Mouse (Mus musculus) cerebellum, adult 18-20 months (tissue): ENCODE measurements at regions not wholly inside any gene's neighbourhood (a gene's known extent, or its start where the extent isn't known, plus 50 kb on each side); places are given as distances from the start of the nearest gene placed in this dataset.

ENCODE experiments used
- DNase-seq, 2 experiments: peaks; one replicate each; pipeline ENCODE4 v3.0.0; 2021

- DNase-seq, result peak; percentile 44 to 47
These were observed 557.3 kb downstream of the Ptprc start for GRCm38 (mm10) chr1:137618231-137618630.

GRCm38 (mm10) chr1:137617513-137617912 is 558.0 kb downstream of the Ptprc start:
- DNase-seq, result peak; percentile 8 to 14

- no peak for DNase-seq
These were observed 568.8 kb downstream of the Ptprc start for GRCm38 (mm10) chr1:137606716-137607115.

- DNase-seq, result no peak
These were observed 569.4 kb downstream of the Ptprc start for GRCm38 (mm10) chr1:137605890-137606663.

GRCm38 (mm10) chr1:137593732-137594131 is 581.8 kb downstream of the Ptprc start:
- DNase-seq, result no peak

- no peak for DNase-seq
These were observed 583.6 kb downstream of the Ptprc start for GRCm38 (mm10) chr1:137591891-137592290.

GRCm38 (mm10) chr1:137591295-137591694 is 584.2 kb downstream of the Ptprc start:
- peak; percentile 66 to 77 for DNase-seq

GRCm38 (mm10) chr1:137588304-137589300 is 586.9 kb downstream of the Ptprc start:
- peak; percentile 74 to 78 for DNase-seq

GRCm38 (mm10) chr1:137587481-137588228 is 587.9 kb downstream of the Ptprc start:
- peak; percentile 13 to 24 for DNase-seq

- DNase-seq, result peak in 1 of 2 experiments; percentile 16
These were observed 590.8 kb downstream of the Ptprc start for GRCm38 (mm10) chr1:137584696-137585095.

GRCm38 (mm10) chr1:137584104-137584675 is 591.3 kb downstream of the Ptprc start:
- no peak for DNase-seq

GRCm38 (mm10) chr1:137577639-137578038 is 597.9 kb downstream of the Ptprc start:
- DNase-seq, result no peak

- no peak for DNase-seq
These were observed 599.3 kb downstream of the Ptprc start for GRCm38 (mm10) chr1:137576174-137576573.

GRCm38 (mm10) chr1:137575380-137575779 is 600.1 kb downstream of the Ptprc start:
- no peak for DNase-seq

GRCm38 (mm10) chr1:137571905-137572865 is 603.3 kb downstream of the Ptprc start:
- DNase-seq, result no peak

GRCm38 (mm10) chr1:137571190-137571904 is 604.2 kb downstream of the Ptprc start:
- peak; percentile 13 to 21 for DNase-seq

GRCm38 (mm10) chr1:137567526-137567925 is 607.3 kb upstream of the Nr5a2 start:
- no peak for DNase-seq

GRCm38 (mm10) chr1:137565573-137566048 is 605.4 kb upstream of the Nr5a2 start:
- no peak for DNase-seq

- DNase-seq, result no peak
These were observed 601.4 kb upstream of the Nr5a2 start for GRCm38 (mm10) chr1:137561686-137562085.
